Mouse (Mus musculus) midbrain, embryonic 12.5 days (tissue): ENCODE data around the gene Xcl1. TPM values are rescaled to one million over a fixed set of nuclear protein-coding genes. Genes with fewer than 3 reads are reported as not detected.

Experiments used
- ATAC-seq: fragments of 200-750 bp; cut with Nextera tagmentation; 2 replicates; pipeline ENCODE4 v1.8.0; 2017; ENCODE audit warnings: low read depth, moderate TSS enrichment, moderate library complexity; ENCODE audit not compliant: low FRiP score
- H3K27ac ChIP-seq: fragments of 300-500 bp; sonication (generic); replicated peaks from 2 replicates; pipeline ENCODE4 v1.5.1; 2016; ENCODE audit warnings: mild to moderate bottlenecking
- H3K27me3 ChIP-seq: fragments of 300-500 bp; sonication (generic); 2 replicates; pipeline ENCODE4 v1.6.1; 2016; ENCODE audit warnings: mild to moderate bottlenecking
- H3K36me3 ChIP-seq: fragments of 300-500 bp; sonication (generic); 2 replicates; pipeline ENCODE4 v1.6.1; 2016
- H3K4me1 ChIP-seq: fragments of 300-500 bp; sonication (generic); 2 replicates; pipeline ENCODE4 v1.6.1; 2016
- H3K4me2 ChIP-seq: fragments of 300-500 bp; sonication (generic); replicated peaks from 2 replicates; pipeline ENCODE4 v1.6.1; 2016; ENCODE audit warnings: mild to moderate bottlenecking, moderate library complexity
- H3K4me3 ChIP-seq: fragments of 300-500 bp; sonication (generic); 2 replicates; pipeline ENCODE4 v1.5.1; 2016; ENCODE audit warnings: mild to moderate bottlenecking
- H3K9ac ChIP-seq: fragments of 300-500 bp; sonication (generic); replicated peaks from 2 replicates; pipeline ENCODE4 v1.6.1; 2016; ENCODE audit warnings: mild to moderate bottlenecking, moderate library complexity
- H3K9me3 ChIP-seq: fragments of 300-500 bp; sonication (generic); 2 replicates; pipeline ENCODE4 v1.6.1; 2016; ENCODE audit warnings: mild to moderate bottlenecking
- WGBS: fragments of 180-500 bp; shearing (Covaris S2); methylation state at CpG from one replicate; pipeline ENCODE4 v1.1.7; 2016; 5-methylcytosine and 5-hydroxymethylcytosine counted together
- polyA plus RNA-seq: library from polyadenylated mRNA; unstranded; fragments of >200 nt; fragmentation: Nextera tagmentation; extraction: Ambion mirVana; gene quantifications from 2 replicates; pipeline ENCODE4 v1.2.1, GENCODE M21; 2016

Xcl1 gene
- polyA plus RNA-seq, 1 experiment from 2014 or later: not detected

DNA sequence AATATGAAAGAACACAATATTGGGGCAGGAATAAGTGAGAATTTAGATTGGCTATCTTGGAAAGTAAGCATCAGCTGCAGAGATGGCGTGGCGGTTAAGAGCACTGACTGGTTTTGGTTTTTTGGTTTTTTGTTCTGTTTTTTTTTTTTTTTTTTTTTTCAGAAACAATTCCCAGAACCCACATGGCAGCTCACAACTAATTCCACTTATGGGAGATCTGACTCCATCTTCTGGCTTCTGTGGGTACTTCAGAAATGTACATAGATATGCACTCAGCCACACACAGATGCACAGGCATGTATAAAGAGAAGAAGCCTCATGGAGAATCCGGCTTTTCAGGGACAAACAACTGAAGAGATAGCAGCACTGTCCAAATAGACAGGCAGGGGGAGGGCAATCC lies 22.6 kb upstream of the Xcl1 start:
- Histone ChIP-seq H3K27ac (no peak overlapping the region), H3K4me3 (no peak overlapping the region), H3K4me1 (peaks cover 7% of the 10 kb centered on the region; the same call in 1 of the 2 replicates), H3K4me2 (no peak overlapping the region), H3K9me3 (no peaks in the 10 kb centered on the region), H3K9ac (no peak overlapping the region), H3K27me3 (peaks cover 12% of the 10 kb centered on the region; the same call in 1 of the 2 replicates), H3K36me3 (no peaks in the 10 kb centered on the region)
- no peak for ATAC-seq
- 89% methylated on average over 3 of the region's 3 CpGs for WGBS

GRCm38 (mm10) chr1:164956725-164957399 lies 21.5 kb upstream of the Xcl1 start:
- Histone ChIP-seq H3K4me3 (no peak overlapping the region), H3K27ac (no peak overlapping the region)
- WGBS: 90% methylated on average over 3 of the region's 3 CpGs

DNA sequence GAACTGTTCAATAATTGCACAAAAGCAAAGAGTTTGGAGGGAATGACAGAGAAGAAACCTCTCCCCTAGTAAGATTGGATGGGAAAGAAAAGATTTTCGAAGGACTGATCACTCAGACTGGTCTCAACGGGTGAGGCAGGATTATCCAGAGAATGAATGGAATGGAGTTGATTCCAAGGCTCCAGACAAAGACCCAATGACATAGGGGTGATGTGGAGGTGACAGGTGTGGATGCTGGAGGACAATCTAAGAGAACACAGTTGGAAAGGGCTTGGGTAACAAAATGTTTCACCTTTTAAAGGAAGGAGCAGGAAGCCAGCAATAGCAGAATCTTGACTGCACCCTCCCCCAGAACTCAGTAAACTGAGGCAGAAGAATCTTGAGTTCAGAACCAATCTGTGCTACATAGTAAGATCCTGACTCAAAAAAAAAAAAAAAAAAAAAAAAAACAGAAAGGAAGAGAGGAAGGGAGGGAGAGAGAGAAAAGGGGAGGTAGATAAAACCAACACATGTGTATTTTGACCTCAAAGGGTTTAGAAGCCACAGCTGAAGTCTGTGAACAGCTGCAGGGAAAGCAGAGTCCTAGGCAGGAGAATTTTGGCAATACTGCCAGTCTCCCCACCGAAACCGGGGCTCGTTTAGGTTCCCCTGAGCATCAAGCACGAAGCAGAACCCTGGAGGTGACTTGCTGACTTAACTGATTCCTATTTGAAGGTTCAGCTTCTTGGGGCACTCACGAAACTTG lies 20.3 kb upstream of the Xcl1 start:
- no peak for ATAC-seq
- 0 out of 2 replicates have a peak, but pooled peaks cover 5% of the 10 kb centered on the region for H3K27me3 ChIP-seq
- peaks cover 6% of the 10 kb centered on the region; the same call in 1 of the 2 replicates for H3K4me1 ChIP-seq
- no peak overlapping the region for H3K27ac ChIP-seq
- H3K4me2 ChIP-seq: no peak overlapping the region
- no peaks in the 10 kb centered on the region for H3K9me3 ChIP-seq
- WGBS: 72% methylated on average over 7 of the region's 7 CpGs
- no peak overlapping the region for H3K9ac ChIP-seq
- no peaks in the 10 kb centered on the region for H3K36me3 ChIP-seq
- H3K4me3 ChIP-seq: no peak overlapping the region

More at GRCm38 (mm10) chr1:164956725-164957399, 21.5 kb upstream of the Xcl1 start:
- Histone ChIP-seq H3K36me3 (no peaks in the 10 kb centered on the region), H3K9ac (no peak overlapping the region), H3K4me1 (peaks cover 7% of the 10 kb centered on the region; the same call in 1 of the 2 replicates), H3K27me3 (peaks cover 7% of the 10 kb centered on the region; the same call in 1 of the 2 replicates), H3K4me2 (no peak overlapping the region), H3K9me3 (no peaks in the 10 kb centered on the region)
- no peak for ATAC-seq

- H3K4me2 ChIP-seq: no peak overlapping the region
- no peak overlapping the region for H3K4me3 ChIP-seq
- no peaks in the 10 kb centered on the region for H3K4me1 ChIP-seq
- H3K27me3 ChIP-seq: 0 out of 2 replicates have a peak, but pooled peaks cover 4% of the 10 kb centered on the region
- H3K9ac ChIP-seq: no peak overlapping the region
- 89% methylated on average over 6 of the region's 6 CpGs for WGBS
- ATAC-seq: no peak
- no peaks in the 10 kb centered on the region for H3K36me3 ChIP-seq
- H3K9me3 ChIP-seq: no peaks in the 10 kb centered on the region
- H3K27ac ChIP-seq: no peak overlapping the region
These were observed 18.2 kb upstream of the Xcl1 start for GRCm38 (mm10) chr1:164953574-164953973.

DNA sequence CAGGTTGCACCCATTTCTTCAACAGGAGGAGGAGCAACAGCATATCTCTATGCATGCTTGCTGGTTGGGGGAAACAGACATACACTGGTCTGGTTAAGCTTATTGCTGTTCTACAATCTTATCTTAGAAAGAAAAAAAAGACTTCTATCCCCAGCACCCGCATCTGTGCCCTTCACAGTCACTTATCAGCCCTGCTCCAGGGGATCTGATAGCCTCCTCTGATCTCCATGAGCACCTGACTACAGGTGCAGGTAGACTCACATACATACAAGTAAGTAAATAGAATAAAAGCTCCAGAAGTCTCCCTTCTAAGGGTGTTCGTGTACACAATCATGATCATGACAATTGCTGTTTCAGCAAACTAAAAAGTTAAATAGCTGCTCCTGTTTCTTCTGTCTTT lies 733 bp upstream of the Xcl1 start:
- Histone ChIP-seq H3K4me2 (no peak overlapping the region), H3K27me3 (no peaks in the 10 kb centered on the region), H3K4me3 (no peak overlapping the region), H3K36me3 (no peaks in the 10 kb centered on the region), H3K9ac (no peak overlapping the region), H3K4me1 (no peaks in the 10 kb centered on the region), H3K27ac (no peak overlapping the region), H3K9me3 (no peaks in the 10 kb centered on the region)
- no peak for ATAC-seq
- 79% methylated on average over 2 of the region's 2 CpGs for WGBS

- H3K27me3 ChIP-seq: no peaks in the 10 kb centered on the region
- no peaks in the 10 kb centered on the region for H3K36me3 ChIP-seq
- no peak overlapping the region for H3K4me2 ChIP-seq
- no peak overlapping the region for H3K9ac ChIP-seq
- no peak overlapping the region for H3K27ac ChIP-seq
- ATAC-seq: no peak
- H3K4me3 ChIP-seq: no peak overlapping the region
- WGBS: 89% methylated on average over 10 of the region's 10 CpGs
- no peaks in the 10 kb centered on the region for H3K9me3 ChIP-seq
- no peaks in the 10 kb centered on the region for H3K4me1 ChIP-seq
These were observed 1.7 kb downstream of the Xcl1 start for GRCm38 (mm10) chr1:164933441-164934188.

DNA sequence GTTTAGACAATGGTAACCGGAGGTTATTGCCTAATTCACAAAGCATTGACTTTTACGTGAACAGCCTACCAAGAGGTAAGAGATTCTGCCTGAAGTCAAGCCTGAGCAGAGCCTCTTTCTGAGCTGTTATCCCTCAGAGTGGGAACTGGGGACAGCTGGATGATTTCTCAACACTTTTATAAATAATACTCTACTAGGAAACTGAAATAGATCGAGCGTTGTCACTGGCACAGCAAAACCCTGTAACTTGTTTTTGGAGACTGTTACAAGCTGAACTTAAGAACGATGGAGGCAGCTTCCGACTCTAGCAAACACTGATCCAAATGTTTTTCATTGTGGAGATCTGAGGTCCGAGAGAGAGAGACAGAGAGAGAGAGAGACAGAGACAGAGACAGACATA lies 4.2 kb downstream of the Xcl1 start:
- Histone ChIP-seq H3K27ac (no peak overlapping the region), H3K4me2 (no peak overlapping the region), H3K4me1 (no peaks in the 10 kb centered on the region), H3K36me3 (no peaks in the 10 kb centered on the region), H3K9ac (no peak overlapping the region), H3K4me3 (no peak overlapping the region), H3K27me3 (no peaks in the 10 kb centered on the region), H3K9me3 (no peaks in the 10 kb centered on the region)
- no peak for ATAC-seq
- 91% methylated on average over 7 of the region's 7 CpGs for WGBS

- WGBS: 66% methylated on average over 3 of the region's 3 CpGs
- H3K9me3 ChIP-seq: no peaks in the 10 kb centered on the region
- H3K27ac ChIP-seq: no peak overlapping the region
- no peak for ATAC-seq
- H3K9ac ChIP-seq: no peak overlapping the region
- no peak overlapping the region for H3K4me2 ChIP-seq
- H3K36me3 ChIP-seq: no peaks in the 10 kb centered on the region
- H3K4me3 ChIP-seq: no peak overlapping the region
- H3K4me1 ChIP-seq: no peaks in the 10 kb centered on the region
- H3K27me3 ChIP-seq: no peaks in the 10 kb centered on the region
These were observed 5.3 kb downstream of the Xcl1 start for GRCm38 (mm10) chr1:164930006-164930405.

- 74% methylated on average over 3 of the region's 3 CpGs for WGBS
- no peak overlapping the region for H3K9ac ChIP-seq
- no peak overlapping the region for H3K4me2 ChIP-seq
- no peaks in the 10 kb centered on the region for H3K4me1 ChIP-seq
- H3K27ac ChIP-seq: peak overlapping the region; percentile 35; the same call in 1 of the 2 replicates
- H3K36me3 ChIP-seq: no peaks in the 10 kb centered on the region
- H3K9me3 ChIP-seq: no peaks in the 10 kb centered on the region
- ATAC-seq: no peak
- no peak overlapping the region for H3K4me3 ChIP-seq
- no peaks in the 10 kb centered on the region for H3K27me3 ChIP-seq
These were observed 8.7 kb downstream of the Xcl1 start for GRCm38 (mm10) chr1:164926534-164927160.

- no peak overlapping the region for H3K4me2 ChIP-seq
- no peaks in the 10 kb centered on the region for H3K9me3 ChIP-seq
- no peaks in the 10 kb centered on the region for H3K4me1 ChIP-seq
- H3K27me3 ChIP-seq: 0 out of 2 replicates have a peak, but pooled peaks cover 4% of the 10 kb centered on the region
- H3K9ac ChIP-seq: no peak overlapping the region
- 60% methylated on average over 4 of the region's 4 CpGs for WGBS
- H3K4me3 ChIP-seq: no peak overlapping the region
- no peaks in the 10 kb centered on the region for H3K36me3 ChIP-seq
- H3K27ac ChIP-seq: no peak overlapping the region
- ATAC-seq: peak; percentile 78
These were observed 30.3 kb downstream of the Xcl1 start for GRCm38 (mm10) chr1:164905047-164905446.

- H3K4me2 ChIP-seq: no peak overlapping the region
- no peak overlapping the region for H3K4me3 ChIP-seq
These were observed 34.6 kb downstream of the Xcl1 start for GRCm38 (mm10) chr1:164900696-164901095.

More at GRCm38 (mm10) chr1:164900696-164901095, 34.6 kb downstream of the Xcl1 start:
- peaks cover 15% of the 10 kb centered on the region for H3K4me1 ChIP-seq
- H3K9me3 ChIP-seq: no peaks in the 10 kb centered on the region
- no peak overlapping the region for H3K27ac ChIP-seq
- 0 out of 2 replicates have a peak, but pooled peaks cover 4% of the 10 kb centered on the region for H3K27me3 ChIP-seq
- ATAC-seq: no peak
- 89% methylated on average over 6 of the region's 6 CpGs for WGBS
- H3K9ac ChIP-seq: no peak overlapping the region
- no peaks in the 10 kb centered on the region for H3K36me3 ChIP-seq
